Mouse (Mus musculus) forebrain, postnatal 0 days (tissue): Measurements from ENCODE around the gene Mapt. TPM values are rescaled to one million over a fixed set of nuclear protein-coding genes. Genes with fewer than 3 reads are reported as not detected.

Experiments
- ATAC-seq: fragments of 200-750 bp; cut with Nextera tagmentation; 2 replicates; pipeline ENCODE4 v1.8.0; 2017; ENCODE audit warnings: mild to moderate bottlenecking, moderate library complexity
- DNase-seq: peaks from one replicate; pipeline ENCODE4 v3.0.0-alpha.2; 2015
- H3K27ac ChIP-seq: fragments of 300-500 bp; sonication (generic); 2 replicates; pipeline ENCODE4 v1.5.1; 2014; ENCODE audit warnings: low read depth, mild to moderate bottlenecking, antibody characterized with exemption, low read length, moderate library complexity, mixed read lengths
- H3K27me3 ChIP-seq: fragments of 300-500 bp; sonication (generic); 2 replicates; pipeline ENCODE4 v1.6.1; 2014; ENCODE audit warnings: mild to moderate bottlenecking, low read length, mixed read lengths; ENCODE audit not compliant: insufficient read depth
- H3K36me3 ChIP-seq: fragments of 300-500 bp; sonication (generic); 2 replicates; pipeline ENCODE4 v1.6.1; 2014; ENCODE audit warnings: mild to moderate bottlenecking, moderate library complexity; ENCODE audit not compliant: insufficient read depth
- H3K4me1 ChIP-seq: fragments of 300-500 bp; sonication (generic); 2 replicates; pipeline ENCODE4 v1.6.1; 2014; ENCODE audit warnings: antibody characterized with exemption; ENCODE audit not compliant: insufficient read depth
- H3K4me2 ChIP-seq: fragments of 300-500 bp; sonication (generic); 2 replicates; pipeline ENCODE4 v1.6.1; 2014; ENCODE audit warnings: low read depth, mild to moderate bottlenecking, moderate library complexity
- H3K4me3 ChIP-seq: fragments of 300-500 bp; sonication (generic); 2 replicates; pipeline ENCODE4 v1.5.1; 2014; ENCODE audit warnings: low read depth, low read length, mixed read lengths
- H3K9ac ChIP-seq: fragments of 300-500 bp; sonication (generic); 2 replicates; pipeline ENCODE4 v1.6.1; 2014; ENCODE audit warnings: mild to moderate bottlenecking
- H3K9me3 ChIP-seq: fragments of 300-500 bp; sonication (generic); 2 replicates; pipeline ENCODE4 v1.6.1; 2016; ENCODE audit warnings: low read length
- CTCF ChIP-seq: sonication (generic); IDR thresholded peaks from 2 replicates; pipeline ENCODE4 v1.5.1; 2016; ENCODE audit warnings: antibody characterized with exemption, control low read depth, low read depth
- WGBS: fragments of 180-500 bp; shearing (Covaris S2); extraction: QIAGEN DNeasy Blood & Tissue Kit; methylation state at CpG from one replicate; pipeline ENCODE4 v1.1.7; 2014; 5-methylcytosine and 5-hydroxymethylcytosine counted together
- polyA plus RNA-seq: library from polyadenylated mRNA; unstranded; fragments of >200 nt; fragmentation: Nextera tagmentation; extraction: Ambion mirVana; gene quantifications from 2 replicates; pipeline ENCODE4 v1.2.1, GENCODE M21; 2015
- total RNA-seq: library from RNA; depleted of rRNA; stranded (reverse); fragments of >200 nt; gene quantifications from 2 replicates; pipeline ENCODE4 v1.2.3, GENCODE M21; 2014

Mapt gene
- total and polyA plus RNA-seq, 2 experiments from 2014 or later, result 641 to 1,388 TPM

DNA sequence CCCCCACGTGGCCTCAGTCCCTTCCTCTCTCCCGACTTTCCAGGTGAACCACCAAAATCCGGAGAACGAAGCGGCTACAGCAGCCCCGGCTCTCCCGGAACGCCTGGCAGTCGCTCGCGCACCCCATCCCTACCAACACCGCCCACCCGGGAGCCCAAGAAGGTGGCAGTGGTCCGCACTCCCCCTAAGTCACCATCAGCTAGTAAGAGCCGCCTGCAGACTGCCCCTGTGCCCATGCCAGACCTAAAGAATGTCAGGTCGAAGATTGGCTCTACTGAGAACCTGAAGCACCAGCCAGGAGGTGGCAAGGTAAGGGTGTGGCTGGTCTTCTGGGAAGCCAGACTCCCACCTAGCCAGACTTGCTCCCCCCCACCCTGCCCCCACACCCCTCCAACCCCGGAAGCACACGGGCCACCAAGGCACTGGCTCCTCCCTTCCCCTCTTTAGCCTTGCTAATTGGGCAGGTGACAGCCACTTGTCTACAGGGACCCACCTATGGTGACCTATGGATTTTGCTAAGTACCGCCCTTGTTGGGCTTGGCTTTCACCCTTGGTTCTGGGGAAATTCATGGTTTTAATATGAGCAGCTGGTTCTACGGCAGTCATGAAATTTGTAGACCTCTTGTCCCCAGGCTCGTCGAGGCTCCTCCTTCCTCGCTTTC lies 79.2 kb downstream of the Mapt start:
- no peak overlapping the region for H3K4me3 ChIP-seq
- 20% methylated on average over 23 of the region's 23 CpGs for WGBS
- H3K36me3 ChIP-seq, result peaks cover 76% of the 10 kb centered on the region
- TF ChIP-seq CTCF, result no peak
- ATAC-seq, result no peak
- no peak overlapping the region for H3K4me2 ChIP-seq
- H3K27ac ChIP-seq, result no peak overlapping the region
- no peaks in the 10 kb centered on the region for H3K9me3 ChIP-seq
- H3K4me1 ChIP-seq, result no peaks in the 10 kb centered on the region
- DNase-seq, result no peak
- no peak overlapping the region for H3K9ac ChIP-seq
- H3K27me3 ChIP-seq, result no peaks in the 10 kb centered on the region

DNA sequence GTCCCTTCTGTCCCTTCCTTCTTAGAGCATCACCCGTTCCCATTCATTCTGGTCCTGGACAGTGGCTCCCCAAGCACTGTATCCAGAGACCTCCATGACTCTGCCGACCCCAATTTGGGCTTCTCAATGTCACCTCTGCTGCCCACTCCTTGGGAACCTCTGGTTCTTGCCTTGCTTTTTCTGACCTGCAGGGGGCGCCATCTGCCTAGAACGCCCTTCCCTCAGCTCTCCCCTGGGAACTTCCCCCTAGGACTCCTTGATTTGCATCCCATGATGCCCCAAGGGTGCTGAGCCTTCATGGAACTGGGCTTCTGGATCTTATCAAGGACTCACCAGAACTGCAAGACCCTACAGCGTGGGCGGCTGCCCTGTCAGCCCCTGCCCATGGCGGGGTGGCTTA lies 80.5 kb downstream of the Mapt start:
- H3K4me2 ChIP-seq, result no peak overlapping the region
- peak; percentile 59 for TF ChIP-seq CTCF
- H3K36me3 ChIP-seq, result peaks cover 67% of the 10 kb centered on the region
- H3K9me3 ChIP-seq, result no peaks in the 10 kb centered on the region
- H3K27me3 ChIP-seq, result no peaks in the 10 kb centered on the region
- DNase-seq (no peak), ATAC-seq (no peak)
- H3K27ac ChIP-seq, result no peak overlapping the region
- no peaks in the 10 kb centered on the region for H3K4me1 ChIP-seq
- no peak overlapping the region for H3K4me3 ChIP-seq
- 74% methylated on average over 7 of the region's 7 CpGs for WGBS
- no peak overlapping the region for H3K9ac ChIP-seq

DNA sequence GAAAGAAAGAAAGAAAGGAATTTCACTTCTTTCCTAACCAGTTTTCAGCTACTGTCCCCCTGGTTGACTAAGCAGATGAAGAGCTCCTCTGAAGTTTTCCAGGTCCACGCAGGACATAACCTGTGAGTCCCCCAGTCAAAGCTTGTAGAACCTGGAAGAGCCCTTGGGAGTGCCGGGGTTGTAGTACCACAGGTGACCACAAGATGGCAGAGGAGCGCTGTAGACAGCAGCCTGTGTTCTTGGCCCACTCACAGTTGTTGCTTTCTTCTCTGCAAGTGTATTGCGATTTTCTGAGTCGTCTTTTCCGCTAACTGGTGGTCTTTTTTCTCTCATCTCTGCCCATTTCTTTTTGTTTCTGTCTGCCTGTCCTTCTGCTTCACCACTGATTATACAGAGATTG lies 84.5 kb downstream of the Mapt start:
- no peaks in the 10 kb centered on the region for H3K4me1 ChIP-seq
- DNase-seq (peak; percentile 91), ATAC-seq (peak; percentile 57; the same call in 1 of the 2 replicates)
- H3K36me3 ChIP-seq, result peaks cover 57% of the 10 kb centered on the region
- no peaks in the 10 kb centered on the region for H3K9me3 ChIP-seq
- H3K4me2 ChIP-seq, result no peak overlapping the region
- H3K9ac ChIP-seq, result no peak overlapping the region
- H3K27ac ChIP-seq, result no peak overlapping the region
- H3K27me3 ChIP-seq, result no peaks in the 10 kb centered on the region
- no peak overlapping the region for H3K4me3 ChIP-seq
- peak; percentile 95 for TF ChIP-seq CTCF
- WGBS, result 4% methylated on average over 6 of the region's 6 CpGs

DNA sequence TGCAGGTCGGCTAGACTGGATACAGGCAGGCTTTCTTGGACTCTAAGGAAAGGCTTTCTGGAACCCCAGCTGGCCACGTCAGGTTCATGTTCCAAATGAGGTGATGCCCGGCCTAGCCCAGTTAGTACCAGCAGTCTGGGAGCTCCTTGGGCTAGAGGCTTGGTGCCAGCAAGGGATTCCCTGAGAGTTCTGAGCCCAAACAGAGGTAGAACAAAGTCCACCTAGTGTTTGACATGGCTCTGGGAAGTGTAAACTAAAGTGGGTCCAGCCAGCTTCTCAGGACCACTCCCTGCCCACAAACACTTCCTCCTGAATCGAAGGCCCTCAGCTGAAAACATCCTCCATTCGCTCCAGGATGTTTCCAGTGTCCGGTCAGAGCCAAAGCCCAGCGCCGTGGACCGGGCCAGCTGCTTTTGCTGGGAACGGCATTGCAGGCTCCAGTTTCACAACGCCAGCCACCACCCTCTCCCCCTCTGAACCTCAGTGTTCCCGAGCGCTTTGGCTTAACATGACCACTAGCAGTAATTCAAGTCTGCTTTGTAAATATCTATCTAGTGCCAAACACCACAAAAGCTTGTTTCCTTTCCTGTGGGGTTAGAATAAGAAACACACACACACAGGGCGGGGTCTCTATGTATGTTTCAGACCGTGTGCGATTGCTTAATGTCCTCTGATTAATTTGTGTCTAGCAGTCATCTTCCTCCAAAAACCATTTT lies 85.7 kb downstream of the Mapt start:
- no peak for TF ChIP-seq CTCF
- H3K4me3 ChIP-seq, result no peak overlapping the region
- H3K27ac ChIP-seq, result no peak overlapping the region
- WGBS, result 72% methylated on average over 16 of the region's 16 CpGs
- no peak for ATAC-seq
- peaks cover 49% of the 10 kb centered on the region for H3K36me3 ChIP-seq
- H3K9me3 ChIP-seq, result no peaks in the 10 kb centered on the region
- no peaks in the 10 kb centered on the region for H3K27me3 ChIP-seq
- no peaks in the 10 kb centered on the region for H3K4me1 ChIP-seq
- no peak overlapping the region for H3K4me2 ChIP-seq
- DNase-seq, result no peak
- no peak overlapping the region for H3K9ac ChIP-seq

DNA sequence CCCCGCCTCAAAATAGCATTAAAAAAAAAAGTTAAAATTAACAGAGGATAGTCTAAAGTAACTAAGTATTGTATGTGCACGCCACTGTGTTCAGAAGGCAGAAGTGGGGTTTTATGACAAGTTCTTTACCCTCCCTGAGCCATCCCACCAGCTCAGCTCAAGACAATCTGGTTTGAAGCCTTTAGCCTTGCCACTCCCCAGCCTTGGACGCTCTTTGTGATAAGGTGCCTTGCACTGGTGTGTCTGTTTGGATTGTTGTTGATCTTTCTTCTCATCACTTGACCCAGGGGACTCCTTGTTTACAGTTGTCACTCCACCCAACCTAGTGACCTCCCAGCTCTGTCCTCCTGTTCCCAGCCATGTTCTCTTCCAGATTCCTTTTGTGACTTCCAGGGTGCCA lies 86.4 kb downstream of the Mapt start:
- Histone ChIP-seq H3K36me3 (peaks cover 48% of the 10 kb centered on the region), H3K27me3 (no peaks in the 10 kb centered on the region), H3K27ac (no peak overlapping the region), H3K4me3 (no peak overlapping the region), H3K4me1 (no peaks in the 10 kb centered on the region), H3K4me2 (no peak overlapping the region), H3K9me3 (no peaks in the 10 kb centered on the region), H3K9ac (no peak overlapping the region)
- ATAC-seq (no peak), DNase-seq (no peak)
- TF ChIP-seq CTCF, result no peak
- 87% methylated on average over 3 of the region's 3 CpGs for WGBS

DNA sequence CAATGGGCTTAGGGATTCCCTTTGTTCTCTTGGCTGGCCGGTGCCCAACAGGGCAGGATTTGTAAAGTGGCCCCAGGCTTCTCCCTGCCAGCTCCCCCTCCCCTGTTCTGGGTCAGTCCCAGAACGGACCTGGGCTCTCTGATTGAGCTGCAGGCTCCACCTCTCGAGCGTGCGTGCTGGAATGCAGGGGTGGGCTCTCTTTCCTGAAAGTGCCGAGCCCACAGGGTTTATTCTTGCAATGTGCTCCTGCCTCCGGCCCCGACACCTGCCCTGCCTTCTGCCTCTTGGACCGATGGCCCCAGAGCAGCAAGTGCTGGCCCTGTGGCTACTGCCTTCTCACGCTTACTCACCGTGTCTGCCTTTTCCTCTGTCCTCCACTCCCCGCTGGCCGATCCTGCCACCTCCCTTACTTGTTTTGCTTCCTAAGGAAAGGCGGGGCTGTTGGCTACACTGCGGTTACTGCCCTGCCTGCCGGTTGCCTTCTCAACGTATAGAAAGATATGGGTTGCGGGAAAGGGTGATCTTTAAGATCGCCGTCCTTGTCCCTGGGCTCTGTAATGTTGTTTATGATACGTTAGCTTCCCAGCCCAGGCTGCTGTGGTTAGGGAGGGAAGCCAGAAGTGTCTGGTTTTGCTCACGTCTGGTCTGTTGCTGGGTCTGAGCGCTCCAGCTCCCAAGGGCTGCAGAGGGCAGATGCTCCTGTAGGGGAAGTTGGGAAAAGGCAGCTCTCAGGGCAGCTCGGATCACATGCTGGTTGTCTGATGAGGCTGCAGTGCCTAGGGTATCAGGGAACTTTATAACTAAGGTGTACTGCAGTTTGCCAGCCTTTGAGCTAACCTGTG lies 88.0 kb downstream of the Mapt start:
- ATAC-seq (peak; percentile 47; the same call in 1 of the 2 replicates), DNase-seq (peak; percentile 44)
- TF ChIP-seq CTCF, result no peak
- Histone ChIP-seq H3K4me1 (no peaks in the 10 kb centered on the region), H3K9ac (peak overlapping the region; percentile 11; the same call in 1 of the 2 replicates), H3K36me3 (peaks cover 37% of the 10 kb centered on the region), H3K9me3 (no peaks in the 10 kb centered on the region), H3K4me3 (peak overlapping the region; percentile 5; the same call in 1 of the 2 replicates), H3K27ac (no peak overlapping the region), H3K27me3 (no peaks in the 10 kb centered on the region), H3K4me2 (peak overlapping the region; percentile 40)
- 5% methylated on average over 24 of the region's 24 CpGs for WGBS

DNA sequence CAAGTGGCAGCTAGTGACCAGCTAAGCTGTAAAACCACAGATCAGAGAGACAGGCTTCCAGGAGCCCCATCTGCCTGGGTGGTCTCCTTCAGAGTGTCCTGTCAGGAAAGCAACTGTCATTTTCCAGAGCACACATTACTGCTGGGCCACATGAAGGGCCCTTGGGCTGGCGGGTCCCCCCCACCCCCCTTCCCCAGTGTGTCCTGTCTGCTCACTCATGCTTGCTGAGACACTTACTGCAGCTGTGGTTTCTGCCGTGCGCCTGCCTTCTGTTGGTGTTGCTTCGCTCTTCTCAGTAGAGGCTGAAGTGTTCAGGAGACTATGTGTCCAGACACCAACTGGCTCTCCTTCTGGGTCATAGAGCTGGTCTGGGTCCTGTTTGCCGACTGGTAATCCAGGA lies 89.3 kb downstream of the Mapt start:
- H3K9me3 ChIP-seq, result no peaks in the 10 kb centered on the region
- H3K4me3 ChIP-seq, result no peak overlapping the region
- DNase-seq, result no peak
- no peak overlapping the region for H3K9ac ChIP-seq
- no peak overlapping the region for H3K27ac ChIP-seq
- no peak overlapping the region for H3K4me2 ChIP-seq
- peaks cover 46% of the 10 kb centered on the region for H3K36me3 ChIP-seq
- no peak for ATAC-seq
- H3K4me1 ChIP-seq, result no peaks in the 10 kb centered on the region
- no peaks in the 10 kb centered on the region for H3K27me3 ChIP-seq
- TF ChIP-seq CTCF, result no peak
- WGBS, result 66% methylated on average over 5 of the region's 5 CpGs
